Mouse (Mus musculus): ENCODE measurements around the gene Fbxo30.

Fbxo30 gene

DNA sequence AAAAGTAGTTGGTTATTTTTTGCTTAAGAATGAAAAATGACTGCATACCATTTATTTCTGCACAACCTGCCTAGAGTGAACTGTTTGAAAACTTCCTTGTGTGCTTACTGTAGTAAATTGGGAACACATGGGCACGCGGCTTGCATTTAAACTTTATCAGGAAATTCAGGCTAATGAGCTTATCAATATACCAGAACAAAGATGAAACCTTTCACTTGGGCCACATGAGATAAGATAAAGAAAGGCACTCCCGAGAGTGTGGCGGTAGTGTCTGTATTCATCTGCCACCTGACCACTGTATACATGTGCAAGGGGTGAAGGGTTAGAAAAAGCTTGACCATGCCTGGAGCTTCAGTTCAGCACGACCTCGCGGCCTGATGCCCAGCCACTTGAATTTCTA lies 41.2 kb downstream of the Fbxo30 start:
- DNase-seq (ENCODE audit: low spot score in 2 of 2) = no peak

DNA sequence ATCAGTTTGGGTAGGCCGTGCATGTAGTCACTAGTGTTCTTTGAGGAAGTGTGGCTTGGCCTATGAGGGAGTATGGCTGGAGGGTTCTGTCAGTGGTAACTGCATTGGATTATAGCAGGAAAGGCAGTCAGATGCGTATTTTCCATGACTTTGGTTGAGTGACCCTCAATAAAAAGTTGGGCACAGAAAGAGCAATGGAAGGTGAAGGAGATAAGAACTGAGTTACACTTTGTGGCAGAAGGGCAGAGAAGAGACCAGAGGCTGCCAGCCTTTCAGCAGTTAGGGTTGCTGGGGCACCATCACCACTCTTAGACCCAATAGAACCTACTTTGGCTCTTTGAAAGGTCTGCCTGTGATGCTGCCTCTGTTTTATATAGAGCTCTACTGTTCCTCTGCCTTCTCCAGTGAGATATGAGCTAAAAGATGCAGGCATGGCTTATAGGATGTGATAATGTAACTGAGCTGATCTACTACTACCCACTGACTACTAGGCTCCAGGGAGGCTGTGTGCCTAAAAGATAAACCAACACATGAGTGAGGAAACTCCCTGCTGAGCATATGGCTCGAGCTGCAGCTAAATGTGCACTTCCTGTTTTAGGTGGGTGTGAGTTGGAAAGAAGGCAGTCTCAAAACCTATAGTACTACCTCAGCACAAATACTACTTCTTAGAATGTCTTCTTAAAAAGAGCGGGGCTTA lies 42.2 kb downstream of the Fbxo30 start:
- peak in 1 of 2 experiments; percentile 14 for DNase-seq (ENCODE audit: low spot score in 2 of 2)

DNA sequence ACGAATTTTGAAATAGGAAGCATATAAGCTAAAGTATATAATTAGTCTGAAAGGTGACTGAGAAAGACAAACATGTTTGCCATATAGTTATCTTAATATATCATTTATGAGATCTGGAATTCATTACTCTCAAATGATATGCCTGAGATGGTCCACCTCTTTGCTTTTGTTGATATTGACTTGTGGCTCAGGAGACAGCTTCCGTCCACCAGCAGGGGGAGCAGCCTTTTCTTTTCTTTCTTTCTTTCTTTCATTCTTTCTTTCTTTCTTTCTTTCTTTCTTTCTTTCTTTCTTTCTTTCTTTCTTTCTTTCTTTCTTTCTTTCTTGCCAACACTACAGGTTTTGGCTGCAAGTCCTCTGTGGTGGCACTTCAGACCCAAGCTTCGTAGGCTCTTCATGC lies 45.4 kb downstream of the Fbxo30 start:
- DNase-seq (ENCODE audit: low spot score in 2 of 2) = no peak

DNA sequence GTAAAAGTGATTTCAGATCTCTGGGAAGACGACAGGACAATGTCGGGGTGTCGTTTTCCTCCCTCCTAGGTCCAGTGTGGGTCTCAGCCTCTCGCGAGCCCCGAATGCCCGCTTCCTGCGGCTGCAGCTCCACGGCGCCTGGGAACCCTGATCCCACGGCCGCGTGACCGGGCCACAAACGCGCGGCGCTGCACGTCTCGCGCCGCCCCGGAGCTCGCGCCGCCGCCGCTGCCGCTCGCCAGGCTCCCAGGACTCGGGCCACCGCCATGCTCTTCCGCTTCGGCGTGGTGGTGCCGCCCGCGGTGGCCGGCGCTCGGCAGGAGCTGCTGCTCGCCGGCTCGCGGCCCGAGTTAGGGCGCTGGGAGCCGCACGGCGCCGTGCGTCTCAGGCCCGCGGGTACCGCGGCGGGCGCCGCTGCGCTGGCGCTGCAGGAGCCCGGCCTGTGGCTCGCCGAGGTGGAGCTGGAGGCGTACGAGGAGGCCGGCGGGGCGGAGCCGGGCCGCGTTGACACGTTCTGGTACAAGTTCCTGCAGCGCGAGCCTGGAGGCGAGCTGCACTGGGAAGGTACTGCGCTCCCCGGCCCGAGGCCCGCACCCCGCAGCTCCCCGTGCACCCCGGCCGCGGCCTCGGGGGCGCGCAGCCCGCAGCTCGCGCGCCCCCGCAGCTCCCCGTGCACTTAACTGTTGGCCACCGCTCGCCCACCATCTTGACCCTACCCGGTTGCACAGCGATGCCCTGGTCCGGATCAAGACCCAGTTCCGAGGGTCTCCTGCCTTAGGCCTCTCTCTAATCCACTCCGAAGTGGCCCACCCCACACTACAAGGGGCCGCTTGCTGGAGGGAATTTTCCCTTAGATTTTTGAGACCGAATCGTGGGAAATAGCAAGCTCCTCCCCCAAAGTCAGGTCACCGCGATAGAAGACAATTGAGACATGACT lies 62.3 kb downstream of the Fbxo30 start, which contains the start of gene Epm2a:
Epm2a (plus strand) TSS at position 200 of the 937 bp plus-strand sequence.
- peak; percentile 54 to 61 for DNase-seq (ENCODE audit: low spot score in 2 of 2)

DNA sequence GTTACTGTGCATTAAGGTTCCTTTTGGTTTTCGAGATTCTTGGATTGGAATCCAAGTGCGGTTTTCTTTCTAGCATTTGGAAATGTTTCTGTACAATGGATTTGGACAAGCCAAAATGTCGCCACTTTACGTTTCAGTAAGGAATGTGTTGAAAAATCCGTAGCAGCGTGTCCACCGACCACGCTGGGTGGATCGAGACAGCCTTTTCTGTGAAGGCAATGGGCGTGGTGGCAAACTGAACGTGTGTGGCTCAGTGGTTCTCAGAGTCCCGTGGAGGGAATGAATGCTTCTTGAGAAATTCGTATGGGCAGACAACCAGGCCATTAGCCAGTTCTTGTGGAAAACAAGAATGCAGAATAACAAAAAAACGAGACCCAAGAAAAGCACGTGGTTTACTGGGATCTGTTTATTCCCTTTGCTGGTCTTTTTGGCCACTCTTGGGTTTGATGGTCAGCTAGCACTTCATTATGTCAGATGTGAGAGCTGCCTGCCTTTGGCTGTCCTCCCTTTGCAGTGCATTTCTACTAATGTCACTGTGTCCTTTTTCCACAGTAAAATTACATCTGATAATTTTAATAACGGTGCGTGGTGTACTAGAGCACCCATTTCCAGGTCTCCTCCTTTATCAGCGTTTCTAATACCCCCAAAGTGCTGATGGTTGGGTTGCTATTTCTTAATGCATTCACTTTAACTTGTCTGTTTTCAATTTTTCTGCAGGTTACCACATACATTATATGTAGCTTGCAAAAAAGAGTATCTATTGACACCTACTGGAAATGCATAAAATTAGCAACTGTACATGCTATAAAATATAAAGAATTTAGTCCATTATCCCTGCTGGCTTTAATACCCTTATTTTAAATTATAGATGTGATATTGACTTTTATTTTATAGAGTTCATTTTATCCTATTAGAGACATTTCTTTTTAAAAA lies 63.7 kb downstream of the Fbxo30 start:
- no peak for DNase-seq (ENCODE audit: low spot score in 2 of 2)

Data from frontal cortex, postnatal 14 days (tissue).